Mouse (Mus musculus) layer of hippocampus, adult 9-11 months (tissue): ENCODE measurements around the gene Mks1.
A peak's percentile ranks its signal among the peaks of the same experiment; 100 is the strongest.
"Not testable (repeated sequence)": the region's sequence is repeated elsewhere in the genome, so short reads cannot be mapped to it uniquely, and the experiment has no call there.

ENCODE experiments used
- DNase-seq: peaks from one replicate; pipeline ENCODE4 v3.0.0; 2022

Mks1 gene

GRCm38 (mm10) chr11:87852690-87853596 is at the start of gene Mks1:
Gene Mks1, plus strand, starts transcription at chr11:87853215.
- peak; percentile 91 for DNase-seq

GRCm38 (mm10) chr11:87805448-87805847 is 47.6 kb upstream of the Mks1 start:
- no peak for DNase-seq

- DNase-seq: no peak
Observed at GRCm38 (mm10) chr11:87807433-87807832, 45.6 kb upstream of the Mks1 start.

- DNase-seq: no peak
Observed at GRCm38 (mm10) chr11:87808236-87808635, 44.8 kb upstream of the Mks1 start.

GRCm38 (mm10) chr11:87811396-87811795 is 41.6 kb upstream of the Mks1 start:
- no peak for DNase-seq

GRCm38 (mm10) chr11:87814831-87815230 is 38.2 kb upstream of the Mks1 start:
- DNase-seq: no peak

- no peak for DNase-seq
Observed at GRCm38 (mm10) chr11:87816707-87817442, 36.1 kb upstream of the Mks1 start.

- no peak for DNase-seq
Observed at GRCm38 (mm10) chr11:87817443-87817773, 35.6 kb upstream of the Mks1 start.

- DNase-seq: peak; percentile 66
Observed at GRCm38 (mm10) chr11:87821502-87821901, 31.5 kb upstream of the Mks1 start.

- DNase-seq: no peak
Observed at GRCm38 (mm10) chr11:87828239-87828900, 24.6 kb upstream of the Mks1 start, which contains the start of gene Lpo. Gene Lpo, minus strand, starts transcription at chr11:87828289.

- DNase-seq: peak; percentile 6
Observed at GRCm38 (mm10) chr11:87840676-87841075, 12.3 kb upstream of the Mks1 start.

- DNase-seq: no peak
Observed at GRCm38 (mm10) chr11:87841436-87841835, 11.6 kb upstream of the Mks1 start.

- DNase-seq: no peak
Observed at GRCm38 (mm10) chr11:87846968-87847600, 5.9 kb upstream of the Mks1 start.

- no peak for DNase-seq
Observed at GRCm38 (mm10) chr11:87847884-87848283, 5.1 kb upstream of the Mks1 start.

- DNase-seq: peak; percentile 25
Observed at GRCm38 (mm10) chr11:87853597-87853954, 561 bp downstream of the Mks1 start.

- DNase-seq: no peak
Observed at GRCm38 (mm10) chr11:87854550-87854949, 1.5 kb downstream of the Mks1 start.

GRCm38 (mm10) chr11:87859273-87859672 is 6.3 kb downstream of the Mks1 start:
- no peak for DNase-seq

- no peak for DNase-seq
Observed at GRCm38 (mm10) chr11:87860426-87860825, 7.4 kb downstream of the Mks1 start.

GRCm38 (mm10) chr11:87862805-87863204 is 9.8 kb downstream of the Mks1 start:
- no peak for DNase-seq

- not testable (repeated sequence) for DNase-seq
Observed at GRCm38 (mm10) chr11:87866891-87867290, 13.9 kb downstream of the Mks1 start.

GRCm38 (mm10) chr11:87870096-87870495 is 17.1 kb downstream of the Mks1 start:
- DNase-seq: no peak

- DNase-seq: no peak
Observed at GRCm38 (mm10) chr11:87871766-87872165, 18.8 kb downstream of the Mks1 start.

- DNase-seq: no peak
Observed at GRCm38 (mm10) chr11:87875436-87875835, 22.4 kb downstream of the Mks1 start, which contains the start of gene Epx. Gene Epx, minus strand, starts transcription at chr11:87875536.
